Mouse (Mus musculus) limb, embryonic 11.5 days (tissue): ENCODE measurements at regions not wholly inside any gene's neighbourhood (a gene's known extent, or its start where the extent isn't known, plus 50 kb on each side); places are given as distances from the start of the nearest gene placed in this dataset.

ENCODE experiments used
- ATAC-seq: fragments of 200-750 bp; cut with Nextera tagmentation; 2 replicates; pipeline ENCODE4 v1.8.0; 2017; ENCODE audit warnings: low read depth; ENCODE audit not compliant: insufficient number of reproducible peaks, low FRiP score, low TSS enrichment
- DNase-seq: peaks from one replicate; pipeline ENCODE4 v3.0.0-alpha.2; 2015; ENCODE audit warnings: low spot score
- H3K27ac ChIP-seq: fragments of 300-500 bp; sonication (generic); replicated peaks from 2 replicates; pipeline ENCODE4 v1.5.1; 2014; ENCODE audit warnings: low read depth, mild to moderate bottlenecking, low read length
- H3K27me3 ChIP-seq: fragments of 300-500 bp; sonication (generic); 2 replicates; pipeline ENCODE4 v1.6.1; 2014; ENCODE audit warnings: mild to moderate bottlenecking, low read length, mixed read lengths; ENCODE audit not compliant: control insufficient read depth, insufficient read depth
- H3K36me3 ChIP-seq: fragments of 300-500 bp; sonication (generic); 2 replicates; pipeline ENCODE4 v1.6.1; 2014; ENCODE audit warnings: mild to moderate bottlenecking, low read length, moderate library complexity, mixed read lengths; ENCODE audit not compliant: control insufficient read depth, insufficient read depth
- H3K4me1 ChIP-seq: fragments of 300-500 bp; sonication (generic); 2 replicates; pipeline ENCODE4 v1.6.1; 2014; ENCODE audit warnings: low read length, mixed read lengths; ENCODE audit not compliant: control insufficient read depth, insufficient read depth
- H3K4me2 ChIP-seq: fragments of 300-500 bp; sonication (generic); 2 replicates; pipeline ENCODE4 v1.6.1; 2014; ENCODE audit warnings: low read depth, mild to moderate bottlenecking, moderate library complexity; ENCODE audit not compliant: severe bottlenecking
- H3K4me3 ChIP-seq: fragments of 300-500 bp; sonication (generic); 2 replicates; pipeline ENCODE4 v1.5.1; 2014; ENCODE audit warnings: low read depth, low read length
- H3K9ac ChIP-seq: fragments of 300-500 bp; sonication (generic); 2 replicates; pipeline ENCODE4 v1.6.1; 2014; ENCODE audit warnings: mild to moderate bottlenecking, low read length
- H3K9me3 ChIP-seq: fragments of 300-500 bp; sonication (generic); 2 replicates; pipeline ENCODE4 v1.6.1; 2016; ENCODE audit warnings: low read length; ENCODE audit not compliant: control insufficient read depth
- WGBS: fragments of 180-500 bp; shearing (Covaris S2); extraction: QIAGEN DNeasy Blood & Tissue Kit; methylation state at CpG from one replicate; pipeline ENCODE4 v1.1.7; 2014; 5-methylcytosine and 5-hydroxymethylcytosine counted together

- Histone ChIP-seq H3K36me3 (no peaks in the 10 kb centered on the region), H3K4me1 (peaks cover 8% of the 10 kb centered on the region), H3K27ac (no peak overlapping the region), H3K9ac (no peak overlapping the region), H3K27me3 (no peaks in the 10 kb centered on the region), H3K4me3 (no peak overlapping the region), H3K4me2 (no peak overlapping the region), H3K9me3 (no peaks in the 10 kb centered on the region)
- DNase-seq (no peak), ATAC-seq (no peak)
- 90% methylated on average over 6 of the region's 6 CpGs for WGBS
Measured at GRCm38 (mm10) chr3:52189016-52189415, 79.1 kb upstream of the Foxo1 start.

GRCm38 (mm10) chr3:52190021-52190420, 78.1 kb upstream of the Foxo1 start:
- Histone ChIP-seq H3K27me3 (no peaks in the 10 kb centered on the region), H3K9ac (no peak overlapping the region), H3K4me3 (no peak overlapping the region), H3K9me3 (no peaks in the 10 kb centered on the region), H3K36me3 (no peaks in the 10 kb centered on the region), H3K4me1 (peaks cover 8% of the 10 kb centered on the region), H3K4me2 (no peak overlapping the region), H3K27ac (no peak overlapping the region)
- DNase-seq = no peak
- 89% methylated on average over 7 of the region's 7 CpGs for WGBS
- no peak for ATAC-seq

- Histone ChIP-seq H3K4me1 (peaks cover 3% of the 10 kb centered on the region), H3K27me3 (no peaks in the 10 kb centered on the region), H3K9me3 (no peaks in the 10 kb centered on the region), H3K4me3 (no peak overlapping the region), H3K27ac (no peak overlapping the region), H3K9ac (no peak overlapping the region), H3K4me2 (no peak overlapping the region), H3K36me3 (no peaks in the 10 kb centered on the region)
- DNase-seq = no peak
- ATAC-seq = no peak
- 71% methylated on average over 7 of the region's 7 CpGs for WGBS
Measured at GRCm38 (mm10) chr3:52193026-52193425, 75.1 kb upstream of the Foxo1 start.

GRCm38 (mm10) chr3:52194216-52194615, 73.9 kb upstream of the Foxo1 start:
- ATAC-seq (no peak), DNase-seq (no peak)
- 81% methylated on average over 10 of the region's 10 CpGs for WGBS
- H3K27me3 ChIP-seq = no peaks in the 10 kb centered on the region
- H3K4me1 ChIP-seq = peaks cover 3% of the 10 kb centered on the region
- no peak overlapping the region for H3K9ac ChIP-seq
- H3K4me2 ChIP-seq = no peak overlapping the region
- no peaks in the 10 kb centered on the region for H3K36me3 ChIP-seq
- no peak overlapping the region for H3K27ac ChIP-seq
- no peak overlapping the region for H3K4me3 ChIP-seq
- no peaks in the 10 kb centered on the region for H3K9me3 ChIP-seq

- H3K36me3 ChIP-seq = no peaks in the 10 kb centered on the region
- no peak overlapping the region for H3K4me3 ChIP-seq
- no peak for ATAC-seq
- no peak for DNase-seq
- H3K9me3 ChIP-seq = no peaks in the 10 kb centered on the region
- 66% methylated on average over 3 of the region's 3 CpGs for WGBS
- no peak overlapping the region for H3K9ac ChIP-seq
- H3K27ac ChIP-seq = no peak overlapping the region
- H3K4me2 ChIP-seq = no peak overlapping the region
- no peaks in the 10 kb centered on the region for H3K27me3 ChIP-seq
- H3K4me1 ChIP-seq = peaks cover 3% of the 10 kb centered on the region
Measured at GRCm38 (mm10) chr3:52195486-52195885, 72.7 kb upstream of the Foxo1 start.

DNA sequence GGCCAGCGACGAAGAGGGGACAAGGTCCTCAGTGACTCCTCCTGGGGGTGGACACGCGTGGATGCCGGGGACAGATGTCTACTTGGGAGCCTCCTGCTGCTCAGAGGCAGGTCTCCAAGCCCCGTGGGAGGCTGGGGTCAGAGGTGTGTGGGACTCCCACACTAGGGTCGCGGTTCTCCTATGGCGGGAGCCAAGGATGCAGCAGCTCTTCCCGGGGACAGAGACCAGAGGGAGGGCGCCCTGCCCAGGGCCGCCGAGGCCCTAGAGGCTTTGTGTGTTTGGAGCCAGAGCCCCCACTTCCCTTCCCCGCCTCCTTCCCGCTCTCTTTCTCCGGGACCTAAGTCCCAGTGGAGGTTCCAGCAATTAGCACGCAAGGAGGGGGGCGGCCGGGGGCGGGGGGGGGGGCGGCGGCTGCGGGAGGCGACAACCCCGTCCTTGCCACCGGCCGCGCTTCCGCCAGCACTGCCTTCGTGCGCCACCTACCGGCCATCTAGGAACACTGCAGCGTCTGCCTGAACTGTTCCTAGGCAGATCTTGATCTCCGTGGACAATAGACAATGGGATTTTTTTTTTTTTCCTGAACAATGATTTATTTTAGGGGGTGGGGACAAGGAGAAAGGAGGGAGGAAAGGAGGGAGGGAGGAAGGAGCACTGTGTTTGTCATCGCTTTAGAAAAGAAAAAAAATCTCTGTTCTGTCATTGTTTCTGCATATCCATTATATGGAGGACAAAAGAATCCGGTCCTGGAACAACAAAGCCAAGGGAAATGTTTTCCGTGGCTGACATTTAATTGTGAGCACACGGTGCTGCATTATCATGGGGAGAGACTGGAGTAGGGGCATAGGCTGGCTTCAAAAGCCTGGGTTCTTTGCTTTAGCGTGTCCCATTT, 71.8 kb upstream of the Foxo1 start:
- Histone ChIP-seq H3K4me2 (peak overlapping the region; percentile 68), H3K9me3 (no peaks in the 10 kb centered on the region), H3K4me3 (peak overlapping the region; percentile 29), H3K9ac (peak overlapping the region; percentile 78), H3K27ac (no peak overlapping the region), H3K36me3 (no peaks in the 10 kb centered on the region), H3K27me3 (no peaks in the 10 kb centered on the region), H3K4me1 (peaks cover 3% of the 10 kb centered on the region)
- DNase-seq (peak; percentile 93), ATAC-seq (peak; percentile 74)
- WGBS = 5% methylated on average over 35 of the region's 39 CpGs

DNA sequence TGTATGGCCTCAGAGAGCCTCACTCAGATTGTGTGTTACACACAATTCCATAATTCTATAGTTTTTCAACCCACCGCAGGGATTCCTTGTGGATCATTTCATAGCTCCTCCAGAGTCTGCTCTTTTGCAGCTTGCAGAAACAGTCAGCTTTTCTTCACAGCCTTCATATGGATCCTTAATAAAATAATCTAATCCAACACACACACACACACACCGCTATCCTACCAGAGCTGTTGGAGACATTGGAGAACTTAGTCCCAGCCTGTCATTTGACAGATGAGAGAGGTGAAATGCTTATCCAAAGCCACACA, 71.2 kb upstream of the Foxo1 start:
- Histone ChIP-seq H3K27me3 (no peaks in the 10 kb centered on the region), H3K9ac (no peak overlapping the region; the same call in 1 of the 2 replicates), H3K4me1 (peaks cover 3% of the 10 kb centered on the region), H3K4me2 (no peak overlapping the region), H3K36me3 (no peaks in the 10 kb centered on the region), H3K4me3 (no peak overlapping the region), H3K9me3 (no peaks in the 10 kb centered on the region), H3K27ac (no peak overlapping the region)
- DNase-seq (no peak), ATAC-seq (no peak)
- WGBS = 72% methylated on average over 2 of the region's 2 CpGs

- no peak for ATAC-seq
- no peaks in the 10 kb centered on the region for H3K36me3 ChIP-seq
- H3K4me1 ChIP-seq = peaks cover 3% of the 10 kb centered on the region
- H3K9ac ChIP-seq = no peak overlapping the region
- no peak for DNase-seq
- H3K4me2 ChIP-seq = no peak overlapping the region
- 79% methylated on average over 23 of the region's 23 CpGs for WGBS
- H3K9me3 ChIP-seq = no peaks in the 10 kb centered on the region
- no peaks in the 10 kb centered on the region for H3K27me3 ChIP-seq
- H3K4me3 ChIP-seq = no peak overlapping the region
- H3K27ac ChIP-seq = no peak overlapping the region
Measured at GRCm38 (mm10) chr3:52197982-52198750, 70.0 kb upstream of the Foxo1 start.
